Mouse (Mus musculus): Measurements from ENCODE around the gene Zdhhc14. TPM values are rescaled to one million over a fixed set of nuclear protein-coding genes. Genes with fewer than 3 reads are reported as not detected.

Gene Zdhhc14
- polyA plus RNA-seq, 1 experiment from 2014 or later = 9.4 TPM

GRCm38 (mm10) chr17:5655536-5655935, 163.2 kb downstream of the Zdhhc14 start:
- Histone ChIP-seq H3K4me2 (replicated peaks) (no peak overlapping the region), H3K36me3 (no peaks in the 10 kb centered on the region), H3K9ac (replicated peaks) (no peak overlapping the region), H3K4me3 (no peak overlapping the region), H3K4me1 (peaks cover 8% of the 10 kb centered on the region), H3K9me3 (no peaks in the 10 kb centered on the region), H3K27me3 (0 out of 2 replicates have a peak, but pooled peaks cover 3% of the 10 kb centered on the region), H3K27ac (replicated peaks) (no peak overlapping the region)
- WGBS = 72% methylated on average over 4 of the region's 4 CpGs
- ATAC-seq (replicated peaks) = no peak

- Histone ChIP-seq H3K4me3 (no peak overlapping the region), H3K27ac (replicated peaks) (no peak overlapping the region; the same call in 1 of the 2 replicates), H3K27me3 (0 out of 2 replicates have a peak, but pooled peaks cover 6% of the 10 kb centered on the region), H3K4me1 (peaks cover 8% of the 10 kb centered on the region), H3K36me3 (no peaks in the 10 kb centered on the region), H3K4me2 (replicated peaks) (no peak overlapping the region), H3K9me3 (no peaks in the 10 kb centered on the region), H3K9ac (replicated peaks) (no peak overlapping the region)
- WGBS = 12% methylated on average over 8 of the region's 8 CpGs
- peak; percentile 84; the same call in 1 of the 2 replicates for ATAC-seq (replicated peaks)
These were observed 168.1 kb downstream of the Zdhhc14 start for GRCm38 (mm10) chr17:5660317-5661080.

- no peaks in the 10 kb centered on the region for H3K9me3 ChIP-seq
- H3K4me3 ChIP-seq = no peak overlapping the region
- WGBS = 82% methylated on average over 8 of the region's 8 CpGs
- no peaks in the 10 kb centered on the region for H3K36me3 ChIP-seq
- no peak overlapping the region for H3K4me2 ChIP-seq (replicated peaks)
- H3K27me3 ChIP-seq = 0 out of 2 replicates have a peak, but pooled peaks cover 3% of the 10 kb centered on the region
- ATAC-seq (replicated peaks) = no peak
- H3K27ac ChIP-seq (replicated peaks) = no peak overlapping the region
- H3K4me1 ChIP-seq = no peaks in the 10 kb centered on the region
- no peak overlapping the region for H3K9ac ChIP-seq (replicated peaks)
These were observed 174.3 kb downstream of the Zdhhc14 start for GRCm38 (mm10) chr17:5666652-5667051.

GRCm38 (mm10) chr17:5668456-5668855, 176.1 kb downstream of the Zdhhc14 start:
- ATAC-seq (replicated peaks) = no peak
- H3K27ac ChIP-seq (replicated peaks) = no peak overlapping the region
- H3K4me2 ChIP-seq (replicated peaks) = no peak overlapping the region
- H3K4me3 ChIP-seq = no peak overlapping the region
- 0 out of 2 replicates have a peak, but pooled peaks cover 3% of the 10 kb centered on the region for H3K27me3 ChIP-seq
- H3K9ac ChIP-seq (replicated peaks) = no peak overlapping the region
- H3K9me3 ChIP-seq = no peaks in the 10 kb centered on the region
- WGBS = 76% methylated on average over 3 of the region's 3 CpGs
- no peaks in the 10 kb centered on the region for H3K4me1 ChIP-seq
- H3K36me3 ChIP-seq = no peaks in the 10 kb centered on the region

- WGBS = 75% methylated on average over 7 of the region's 7 CpGs
- no peak overlapping the region for H3K27ac ChIP-seq (replicated peaks)
- no peak for ATAC-seq (replicated peaks)
These were observed 176.6 kb downstream of the Zdhhc14 start for GRCm38 (mm10) chr17:5668981-5669380.

GRCm38 (mm10) chr17:5675951-5676350, 183.6 kb downstream of the Zdhhc14 start:
- H3K4me3 ChIP-seq = no peak overlapping the region
- H3K27ac ChIP-seq (replicated peaks) = no peak overlapping the region
- H3K9ac ChIP-seq (replicated peaks) = no peak overlapping the region
- no peaks in the 10 kb centered on the region for H3K9me3 ChIP-seq
- H3K4me1 ChIP-seq = peaks cover 11% of the 10 kb centered on the region
- no peaks in the 10 kb centered on the region for H3K36me3 ChIP-seq
- WGBS = 55% methylated on average over 8 of the region's 8 CpGs
- no peak for ATAC-seq (replicated peaks)
- no peaks in the 10 kb centered on the region for H3K27me3 ChIP-seq
- no peak overlapping the region for H3K4me2 ChIP-seq (replicated peaks)

More at GRCm38 (mm10) chr17:5668981-5669380, 176.6 kb downstream of the Zdhhc14 start:
- Histone ChIP-seq H3K27me3 (0 out of 2 replicates have a peak, but pooled peaks cover 3% of the 10 kb centered on the region), H3K4me3 (no peak overlapping the region), H3K9ac (replicated peaks) (no peak overlapping the region), H3K9me3 (no peaks in the 10 kb centered on the region), H3K4me2 (replicated peaks) (no peak overlapping the region), H3K4me1 (no peaks in the 10 kb centered on the region), H3K36me3 (no peaks in the 10 kb centered on the region)

GRCm38 (mm10) chr17:5679315-5679714, 187.0 kb downstream of the Zdhhc14 start:
- H3K9me3 ChIP-seq = no peaks in the 10 kb centered on the region
- no peak overlapping the region for H3K27ac ChIP-seq (replicated peaks)
- H3K4me1 ChIP-seq = peaks cover 11% of the 10 kb centered on the region
- no peak overlapping the region for H3K9ac ChIP-seq (replicated peaks)
- ATAC-seq (replicated peaks) = no peak
- no peaks in the 10 kb centered on the region for H3K36me3 ChIP-seq
- no peaks in the 10 kb centered on the region for H3K27me3 ChIP-seq
- H3K4me2 ChIP-seq (replicated peaks) = no peak overlapping the region
- 47% methylated on average over 1 of the region's 1 CpGs for WGBS
- H3K4me3 ChIP-seq = no peak overlapping the region

GRCm38 (mm10) chr17:5685324-5685723, 193.0 kb downstream of the Zdhhc14 start:
- H3K4me3 ChIP-seq = no peak overlapping the region
- no peaks in the 10 kb centered on the region for H3K9me3 ChIP-seq
- H3K27me3 ChIP-seq = no peaks in the 10 kb centered on the region
- H3K27ac ChIP-seq (replicated peaks) = no peak overlapping the region
- no peak for ATAC-seq (replicated peaks)
- H3K36me3 ChIP-seq = no peaks in the 10 kb centered on the region
- no peak overlapping the region for H3K4me2 ChIP-seq (replicated peaks)
- peaks cover 2% of the 10 kb centered on the region for H3K4me1 ChIP-seq
- 95% methylated on average over 7 of the region's 7 CpGs for WGBS
- no peak overlapping the region for H3K9ac ChIP-seq (replicated peaks)

GRCm38 (mm10) chr17:5687810-5688209, 195.5 kb downstream of the Zdhhc14 start:
- no peaks in the 10 kb centered on the region for H3K9me3 ChIP-seq
- H3K27me3 ChIP-seq = no peaks in the 10 kb centered on the region
- H3K9ac ChIP-seq (replicated peaks) = no peak overlapping the region
- H3K36me3 ChIP-seq = no peaks in the 10 kb centered on the region
- H3K4me2 ChIP-seq (replicated peaks) = no peak overlapping the region
- WGBS = 85% methylated on average over 4 of the region's 4 CpGs
- H3K4me1 ChIP-seq = no peaks in the 10 kb centered on the region
- no peak overlapping the region for H3K27ac ChIP-seq (replicated peaks)
- H3K4me3 ChIP-seq = no peak overlapping the region
- ATAC-seq (replicated peaks) = no peak

- ATAC-seq (replicated peaks) = no peak
- no peaks in the 10 kb centered on the region for H3K27me3 ChIP-seq
- H3K36me3 ChIP-seq = no peaks in the 10 kb centered on the region
- H3K4me3 ChIP-seq = no peak overlapping the region
- H3K27ac ChIP-seq (replicated peaks) = no peak overlapping the region
- no peaks in the 10 kb centered on the region for H3K9me3 ChIP-seq
- H3K4me2 ChIP-seq (replicated peaks) = no peak overlapping the region
- 80% methylated on average over 2 of the region's 2 CpGs for WGBS
- H3K4me1 ChIP-seq = no peaks in the 10 kb centered on the region
- H3K9ac ChIP-seq (replicated peaks) = no peak overlapping the region
These were observed 195.9 kb downstream of the Zdhhc14 start for GRCm38 (mm10) chr17:5688222-5688621.

- Histone ChIP-seq H3K27me3 (no peaks in the 10 kb centered on the region), H3K9ac (replicated peaks) (no peak overlapping the region), H3K4me3 (no peak overlapping the region), H3K4me1 (no peaks in the 10 kb centered on the region), H3K9me3 (no peaks in the 10 kb centered on the region), H3K4me2 (replicated peaks) (no peak overlapping the region), H3K36me3 (no peaks in the 10 kb centered on the region), H3K27ac (replicated peaks) (no peak overlapping the region)
- no peak for ATAC-seq (replicated peaks)
These were observed 196.3 kb downstream of the Zdhhc14 start for GRCm38 (mm10) chr17:5688669-5689068.

GRCm38 (mm10) chr17:5690746-5691535, 198.6 kb downstream of the Zdhhc14 start:
- whole genome bisulfite sequencing = 85% methylated on average over 8 of the region's 8 CpGs
- no peak for ATAC-seq (replicated peaks)
- H3K27me3 ChIP-seq = no peaks in the 10 kb centered on the region

More at GRCm38 (mm10) chr17:5690746-5691535, 198.6 kb downstream of the Zdhhc14 start:
- no peaks in the 10 kb centered on the region for H3K4me1 ChIP-seq
- H3K36me3 ChIP-seq = no peaks in the 10 kb centered on the region
- no peak overlapping the region for H3K4me3 ChIP-seq
- no peak overlapping the region for H3K27ac ChIP-seq (replicated peaks)
- H3K4me2 ChIP-seq (replicated peaks) = no peak overlapping the region
- no peak overlapping the region for H3K9ac ChIP-seq (replicated peaks)
- H3K9me3 ChIP-seq = no peaks in the 10 kb centered on the region

Data from forebrain, embryonic 15.5 days (tissue).